Mouse (Mus musculus): ENCODE data around the gene Adgrg2. TPM values are rescaled to one million over a fixed set of nuclear protein-coding genes. Genes with fewer than 3 reads are reported as not detected.

Gene Adgrg2
- total RNA-seq, 2 experiments from 2014 or later, result 2.7 to 3.9 TPM

GRCm38 (mm10) chrX:160496473-160496872, 106.0 kb downstream of the Adgrg2 start:
- no peak for DNase-seq (ENCODE audit: extremely low spot score in 1 of 2, low spot score in 2 of 2)
- intact Hi-C loops (cut with DNase I), result no loop called here

GRCm38 (mm10) chrX:160501095-160501494, 110.6 kb downstream of the Adgrg2 start:
- no peak for DNase-seq (ENCODE audit: extremely low spot score in 1 of 2, low spot score in 2 of 2)
- intact Hi-C loops (cut with DNase I), result no loop called here

GRCm38 (mm10) chrX:160501687-160502047, 111.2 kb downstream of the Adgrg2 start:
- intact Hi-C loops (cut with DNase I), result no loop called here
- DNase-seq (ENCODE audit: extremely low spot score in 1 of 2, low spot score in 2 of 2), result no peak

- peak; percentile 27 to 91 for DNase-seq (ENCODE audit: extremely low spot score in 1 of 2, low spot score in 2 of 2)
- intact Hi-C loops (cut with DNase I), result no loop called here
These were observed 111.9 kb downstream of the Adgrg2 start, which contains the start of gene Phka2 for GRCm38 (mm10) chrX:160502048-160503041. Gene Phka2, plus strand, starts transcription at chrX:160502166.

DNA sequence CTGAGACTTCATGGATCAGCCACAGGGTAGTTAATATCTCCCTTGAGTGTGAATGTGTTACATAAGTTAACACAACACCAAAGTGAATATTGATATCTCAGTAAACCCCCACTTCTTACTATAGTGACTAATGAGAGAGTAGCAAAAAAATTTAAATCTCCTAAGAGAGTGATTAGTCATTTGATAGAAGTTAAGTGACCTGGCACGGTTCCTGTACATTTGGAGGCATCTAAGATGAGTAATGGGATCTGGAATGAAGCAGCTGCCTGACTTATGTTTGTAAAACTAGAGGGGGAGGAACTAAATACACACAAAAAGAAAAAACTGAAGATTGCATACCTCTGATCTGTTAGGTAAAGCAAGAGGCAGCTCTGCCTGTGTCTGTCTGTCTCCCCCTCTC, 118.6 kb downstream of the Adgrg2 start:
- no peak for DNase-seq (ENCODE audit: extremely low spot score in 1 of 2, low spot score in 2 of 2)
- intact Hi-C loops (cut with DNase I), result no loop called here

DNA sequence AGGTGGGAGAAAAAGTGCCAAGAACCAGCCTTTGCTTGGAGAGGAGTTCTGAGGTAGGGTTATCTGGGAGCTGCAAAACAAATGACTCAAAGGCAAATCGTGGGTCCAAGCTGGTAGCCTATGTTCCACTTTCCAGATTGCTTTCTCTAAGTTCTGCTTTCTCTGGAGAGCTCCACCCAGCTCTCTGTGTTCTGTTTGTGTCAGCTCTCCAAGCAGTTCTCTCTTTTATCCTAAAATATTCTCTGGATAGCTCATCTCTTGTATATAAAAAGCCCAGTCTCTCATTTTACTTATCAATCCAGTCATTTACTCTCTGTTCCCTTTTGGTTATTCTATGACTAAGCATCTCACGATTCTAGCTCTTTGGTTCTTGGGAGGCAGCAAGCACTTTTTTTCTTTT, 119.7 kb downstream of the Adgrg2 start:
- no peak for DNase-seq (ENCODE audit: extremely low spot score in 1 of 2, low spot score in 2 of 2)
- intact Hi-C loops (cut with DNase I), result no loop called here

- intact Hi-C loops (cut with DNase I), result no loop called here
- DNase-seq (ENCODE audit: extremely low spot score in 1 of 2, low spot score in 2 of 2), result no peak
These were observed 125.5 kb downstream of the Adgrg2 start for GRCm38 (mm10) chrX:160516027-160516426.

DNA sequence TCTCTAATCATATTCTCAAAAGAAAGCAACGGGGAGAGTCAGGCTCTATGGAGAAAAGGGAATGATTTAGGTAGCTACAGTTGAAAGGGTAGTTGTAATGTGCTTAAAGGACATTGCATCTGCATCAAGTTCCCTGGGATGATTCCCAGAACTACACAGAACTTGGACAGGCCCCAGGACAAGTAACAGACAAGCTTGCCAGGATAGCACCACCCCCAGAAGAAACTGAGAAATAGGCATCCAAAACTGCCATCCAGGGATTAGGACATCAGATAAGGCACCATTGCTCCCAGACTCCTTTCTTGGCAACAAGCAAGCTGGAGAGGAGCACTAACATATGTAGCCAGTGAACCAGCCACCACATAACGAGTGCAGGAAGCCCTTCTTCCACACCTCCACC, 152.3 kb downstream of the Adgrg2 start:
- intact Hi-C loops (cut with DNase I), result no loop called here
- DNase-seq (ENCODE audit: extremely low spot score in 1 of 2, low spot score in 2 of 2), result no peak

Other genes starting within 250 kb of the Adgrg2 start
- 10 to 100 TPM; 25.2 to 34.4 TPM for gene Phka2, start 111.5 kb downstream of the Adgrg2 start, total RNA-seq (2021)

All from left cerebral cortex, postnatal 10 days (tissue).